9 mouse cellular contexts compared by ENCODE assay signal in genomic region chr17:36060829-36061228, GRCm38 (mm10). TPM values are rescaled to one million over a fixed set of nuclear protein-coding genes. Genes with fewer than 3 reads are reported as not detected.
DNase-seq lines count a peak whose midpoint lies in the region; ATAC-seq lines count a peak whose summit lies in the region.
"Had no signal": no experiment of that assay in that cellular context is flagged by ENCODE, and none has a peak within 500 bp of the region (broad histone marks: within the 10 kb centered on the region; RNA-seq: fewer than 3 reads in every experiment).

No protein-coding gene starts in this region.

- DNase-seq in R1 (ENCODE audit: low read depth, low spot score): peak; percentile 93
- peak; percentile 65 to 86 for DNase-seq in cerebellum, postnatal 25 days
- peak; percentile 73 to 88 for DNase-seq in gastrocnemius, postnatal 4 days (ENCODE audit: low spot score in 2 of 2)
- peak; percentile 80 to 91 for DNase-seq in layer of hippocampus, adult 18-20 months (ENCODE audit: low spot score in 2 of 2)
- peak; percentile 92 for DNase-seq in lung, postnatal 10 days
- DNase-seq in right cerebral cortex, postnatal 36 days (ENCODE audit: low spot score in 2 of 2): peak; percentile 59 to 75
- peak; percentile 66 to 90 for DNase-seq in urinary bladder, postnatal 4 days (ENCODE audit: low spot score in 2 of 2)

- peak; percentile 77 for ATAC-seq in CD4-positive, CD25-positive, alpha-beta regulatory T cell, adult 4 months

RNA-seq across cellular contexts. Expression of gene Gm11127, which starts 2.7 kb away (rescaled TPM):
- not detected for polyA plus RNA-seq in CD4-positive, CD25-positive, alpha-beta regulatory T cell, adult 4 months (2017; shearing (Covaris generic))
- 1 to 10 TPM; 1.7 to 2.1 TPM for total RNA-seq in gastrocnemius, postnatal 4 days (2021)
- total RNA-seq in layer of hippocampus, adult 18-20 months (2021): 1 to 10 TPM in 1 of 2 experiments, under 1 TPM in 1; 0.89 to 1.6 TPM

RNA-seq across cellular contexts. Expression of gene Gm6034, which starts 18.1 kb away (rescaled TPM):
- polyA plus RNA-seq in CD4-positive, CD25-positive, alpha-beta regulatory T cell, adult 4 months (2017; shearing (Covaris generic)): under 1 TPM in 1 of 2 experiments, not detected in 1; 0.66 TPM
- not detected for total RNA-seq in gastrocnemius, postnatal 4 days (2021)
- total RNA-seq in layer of hippocampus, adult 18-20 months (2021): not detected
- polyA plus RNA-seq: liver, embryonic 16.5 days had no signal

RNA-seq across cellular contexts. Expression of gene H2-T22, which starts 18.3 kb away (rescaled TPM):
- polyA plus RNA-seq in CD4-positive, CD25-positive, alpha-beta regulatory T cell, adult 4 months (2017; shearing (Covaris generic)): 100 to 1,000 TPM; 407 to 526 TPM
- 10 to 100 TPM; 10.8 to 11.6 TPM for total RNA-seq in gastrocnemius, postnatal 4 days (2021)
- total RNA-seq in layer of hippocampus, adult 18-20 months (2021): 10 to 100 TPM; 13.9 to 15.2 TPM

RNA-seq across cellular contexts. Expression of gene H2-T23, which starts 28.2 kb away (rescaled TPM):
- 1,000 to 10,000 TPM in 1 of 2 experiments, 100 to 1,000 TPM in 1; 829 to 1,151 TPM for polyA plus RNA-seq in CD4-positive, CD25-positive, alpha-beta regulatory T cell, adult 4 months (2017; shearing (Covaris generic))
- 1 to 10 TPM; 5.0 to 5.7 TPM for total RNA-seq in gastrocnemius, postnatal 4 days (2021)
- total RNA-seq in layer of hippocampus, adult 18-20 months (2021): 1 to 10 TPM; 5.4 to 5.9 TPM

RNA-seq across cellular contexts. Expression of gene H2-T24, which starts 40.5 kb away (rescaled TPM):
- 10 to 100 TPM; 31.2 to 45.1 TPM for polyA plus RNA-seq in CD4-positive, CD25-positive, alpha-beta regulatory T cell, adult 4 months (2017; shearing (Covaris generic))
- under 1 TPM; 0.44 to 0.76 TPM for total RNA-seq in gastrocnemius, postnatal 4 days (2021)
- 1 to 10 TPM; 1.1 to 1.2 TPM for total RNA-seq in layer of hippocampus, adult 18-20 months (2021)

Comparison
In these comparisons a context has a peak if more than half of its experiments do, and no peak if none do; other contexts are left out.
1. Peak in every context shown above with its lines: DNase-seq and ATAC-seq.